Mouse (Mus musculus): ENCODE results near the gene Gm1140. TPM values are rescaled to one million over a fixed set of nuclear protein-coding genes. Genes with fewer than 3 reads are reported as not detected.
"Not testable (repeated sequence)": the region's sequence is repeated elsewhere in the genome, so short reads cannot be mapped to it uniquely, and the experiment has no call there.

The Gm1140 gene
- polyA plus RNA-seq (2014; fragmentation: Nextera tagmentation; extraction: Ambion mirVana), result not detected in 2 replicates

DNA sequence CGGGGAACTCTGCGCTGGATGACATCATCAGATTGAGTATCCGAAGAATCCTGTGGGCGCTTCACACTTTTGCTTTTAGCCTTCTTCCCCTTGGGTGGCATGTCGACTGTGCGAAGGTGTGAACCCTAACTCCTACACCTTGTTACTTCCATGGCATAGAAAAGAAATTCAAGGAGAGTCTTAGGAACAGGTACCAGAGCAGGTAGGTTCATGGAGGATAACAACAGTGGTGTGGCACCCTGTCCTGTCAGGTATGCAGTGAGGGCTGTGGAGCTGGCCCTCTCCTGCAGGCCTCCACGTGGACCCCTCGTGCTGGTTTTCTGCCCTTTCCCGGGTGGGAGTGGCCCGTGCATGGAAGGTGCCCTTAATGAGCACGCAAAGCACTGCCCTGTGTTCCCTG is at the start of gene Gm1140:
TSS of gene Gm1140 (minus strand) at position 101 of the 400 bp plus-strand sequence.
- not testable (repeated sequence) for H3K27ac ChIP-seq (ENCODE audit: low read depth, low read length); H3K4me1 ChIP-seq (replicated peaks; ENCODE audit: control insufficient read depth, insufficient read depth, low read length); H3K4me2 ChIP-seq (replicated peaks; ENCODE audit: low read depth, low read length); H3K9ac ChIP-seq (ENCODE audit: low read depth, low read length); ATAC-seq (ENCODE audit: low FRiP score); DNase-seq (ENCODE audit: low spot score); H3K9me3 ChIP-seq (ENCODE audit: control insufficient read depth, low read length); H3K27me3 ChIP-seq (ENCODE audit: control insufficient read depth, insufficient read depth, low read length); H3K4me3 ChIP-seq (ENCODE audit: low read depth, low read length); H3K36me3 ChIP-seq (ENCODE audit: control insufficient read depth, insufficient read depth, low read length)
- 88% methylated on average over 1 of the region's 11 CpGs for WGBS

GRCm38 (mm10) chrX:67695398-67695797 is 2.0 kb upstream of the Gm1140 start, which contains the start of gene Gm14692:
Gene Gm14692 (plus strand): TSS chrX:67695698.
- ATAC-seq (ENCODE audit: low FRiP score); H3K4me3 ChIP-seq (ENCODE audit: low read depth, low read length); H3K9me3 ChIP-seq (ENCODE audit: control insufficient read depth, low read length); H3K4me1 ChIP-seq (replicated peaks; ENCODE audit: control insufficient read depth, insufficient read depth, low read length); H3K4me2 ChIP-seq (replicated peaks; ENCODE audit: low read depth, low read length); H3K27me3 ChIP-seq (ENCODE audit: control insufficient read depth, insufficient read depth, low read length); H3K9ac ChIP-seq (ENCODE audit: low read depth, low read length); H3K27ac ChIP-seq (ENCODE audit: low read depth, low read length); DNase-seq (ENCODE audit: low spot score); H3K36me3 ChIP-seq (ENCODE audit: control insufficient read depth, insufficient read depth, low read length): not testable (repeated sequence)
- WGBS, result 67% methylated on average over 1 of the region's 10 CpGs

Other genes with a start within 250 kb of the Gm1140 start
- not detected in 2 replicates for gene Gm14692, start 2.1 kb upstream of the Gm1140 start, polyA plus RNA-seq (2014; fragmentation: Nextera tagmentation; extraction: Ambion mirVana)
- not detected in 2 replicates for gene 4933436I01Rik, start 227.9 kb upstream of the Gm1140 start, polyA plus RNA-seq (2014; fragmentation: Nextera tagmentation; extraction: Ambion mirVana)